Mouse (Mus musculus): ENCODE data around the gene Bcas1.

- TF ChIP-seq CTCF (IDR thresholded peaks at IDR 0.05; ENCODE audit: low read depth, low read length) (no peak), POLR2A (IDR thresholded peaks at IDR 0.05; ENCODE audit: extremely low read depth, insufficient read depth, low read length) (no peak)
Measured at GRCm38 (mm10) chr2:170432152-170432551, 4.5 kb upstream of the Bcas1 start.
